Mouse (Mus musculus) brown adipose tissue, adult 24 weeks (tissue): ENCODE results near the gene Hist1h2af. TPM values are rescaled to one million over a fixed set of nuclear protein-coding genes. Genes with fewer than 3 reads are reported as not detected.
A peak's percentile ranks its signal among the peaks of the same experiment; 100 is the strongest.
"Not testable (repeated sequence)": the region's sequence is repeated elsewhere in the genome, so short reads cannot be mapped to it uniquely, and the experiment has no call there.

Experiments used
- H3K27ac ChIP-seq: fragments of 200-500 bp; replicated peaks from 2 replicates; pipeline ENCODE4 v1.5.1; 2012; ENCODE audit warnings: low read depth, mild to moderate bottlenecking, low read length
- H3K4me1 ChIP-seq: fragments of 200-500 bp; 2 replicates; pipeline ENCODE4 v1.6.1; 2012; ENCODE audit warnings: low read length, mixed read lengths; ENCODE audit not compliant: control insufficient read depth, insufficient read depth, insufficient read length
- H3K4me3 ChIP-seq: fragments of 200-500 bp; 2 replicates; pipeline ENCODE4 v1.5.1; 2012; ENCODE audit warnings: low read depth, mild to moderate bottlenecking, low read length, moderate library complexity; ENCODE audit not compliant: insufficient read depth
- polyA plus RNA-seq: library from polyadenylated mRNA; stranded (reverse); fragments of >200 nt; gene quantifications from 2 replicates; pipeline ENCODE4 v1.2.4, GENCODE M21; 2012; ENCODE audit not compliant: missing spikeins, insufficient read depth, insufficient read length

Hist1h2af gene
- polyA plus RNA-seq, 1 experiment = not detected

DNA sequence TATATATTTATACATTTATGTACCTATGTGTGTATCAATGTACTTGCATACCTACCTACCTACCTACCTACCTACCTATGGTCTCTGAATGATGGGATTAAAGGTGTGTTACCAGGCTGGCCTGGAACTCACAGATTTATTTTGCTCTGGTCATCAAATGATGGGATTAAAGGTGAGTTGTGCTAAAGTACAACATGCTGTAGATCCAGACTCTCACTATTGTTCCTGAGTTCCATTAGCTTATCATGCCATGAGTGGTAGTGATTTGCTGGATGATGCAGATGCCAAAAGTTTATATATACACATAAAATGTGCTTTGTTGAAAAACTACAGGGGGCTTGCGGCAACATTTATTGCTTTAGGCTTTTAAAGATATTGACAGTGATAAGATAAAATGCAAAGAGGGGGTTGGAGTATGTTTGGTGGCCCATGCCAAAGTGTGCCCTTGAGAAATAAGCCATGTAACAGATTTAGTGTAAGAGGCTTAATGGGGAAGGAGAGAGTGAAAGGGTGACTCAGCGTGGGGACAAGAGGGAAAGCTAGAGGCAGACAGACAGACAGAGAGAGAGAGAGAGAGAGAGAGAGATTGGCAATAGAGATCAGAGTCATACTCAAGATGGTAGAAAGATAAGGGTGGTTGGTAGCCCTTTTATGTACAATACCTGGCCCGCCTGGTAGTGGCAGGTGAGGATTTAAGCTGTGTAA is 3.5 kb downstream of the Hist1h2af start:
- H3K4me3 ChIP-seq = no peak overlapping the region
- H3K4me1 ChIP-seq = peaks cover 8% of the 10 kb centered on the region
- no peak overlapping the region for H3K27ac ChIP-seq

DNA sequence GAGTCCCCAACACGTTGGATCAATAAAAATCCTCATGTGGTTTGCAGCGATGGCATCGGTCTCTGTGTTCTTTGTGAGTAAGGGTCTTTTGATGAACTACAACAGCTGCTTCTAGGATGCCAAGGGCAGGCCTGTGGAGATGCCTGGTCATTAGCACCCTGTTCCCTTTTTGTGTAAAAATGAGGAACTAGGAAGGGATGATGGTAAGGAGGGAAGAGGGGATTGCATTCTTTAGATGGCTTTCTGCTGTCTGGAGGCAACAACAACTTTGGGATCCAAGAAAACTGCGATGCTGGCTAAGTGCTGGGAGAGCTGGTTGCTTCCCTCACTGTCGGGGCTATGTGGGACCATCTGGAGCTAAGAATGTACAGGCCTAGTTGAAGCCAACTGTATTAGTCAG is 4.5 kb downstream of the Hist1h2af start:
- no peak overlapping the region for H3K4me3 ChIP-seq
- H3K4me1 ChIP-seq = 0 out of 2 replicates have a peak, but pooled peaks cover 2% of the 10 kb centered on the region
- no peak overlapping the region for H3K27ac ChIP-seq

GRCm38 (mm10) chr13:23539821-23540220 is 6.1 kb downstream of the Hist1h2af start:
- H3K27ac ChIP-seq, H3K4me1 ChIP-seq, H3K4me3 ChIP-seq: not testable (repeated sequence)

DNA sequence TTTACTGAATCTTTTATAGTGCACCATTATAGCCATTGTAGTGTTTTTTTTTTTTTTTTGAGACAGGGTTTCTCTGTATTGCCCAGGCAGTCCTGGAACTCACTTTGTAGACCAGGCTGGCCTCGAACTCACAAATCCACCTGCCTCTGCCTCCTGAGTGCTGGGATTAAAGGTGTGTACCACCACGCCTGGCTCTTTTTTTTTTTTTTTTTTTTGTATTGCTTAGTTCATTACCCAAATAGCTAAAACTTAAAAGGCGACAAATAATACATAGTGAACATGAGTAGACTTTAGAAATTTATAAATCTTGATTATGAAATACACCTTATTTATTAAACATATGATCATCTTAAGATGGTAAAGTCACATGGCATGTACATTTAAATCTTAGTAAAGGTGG is 7.8 kb downstream of the Hist1h2af start:
- Histone ChIP-seq H3K4me1 (no peaks in the 10 kb centered on the region), H3K27ac (no peak overlapping the region), H3K4me3 (no peak overlapping the region)

DNA sequence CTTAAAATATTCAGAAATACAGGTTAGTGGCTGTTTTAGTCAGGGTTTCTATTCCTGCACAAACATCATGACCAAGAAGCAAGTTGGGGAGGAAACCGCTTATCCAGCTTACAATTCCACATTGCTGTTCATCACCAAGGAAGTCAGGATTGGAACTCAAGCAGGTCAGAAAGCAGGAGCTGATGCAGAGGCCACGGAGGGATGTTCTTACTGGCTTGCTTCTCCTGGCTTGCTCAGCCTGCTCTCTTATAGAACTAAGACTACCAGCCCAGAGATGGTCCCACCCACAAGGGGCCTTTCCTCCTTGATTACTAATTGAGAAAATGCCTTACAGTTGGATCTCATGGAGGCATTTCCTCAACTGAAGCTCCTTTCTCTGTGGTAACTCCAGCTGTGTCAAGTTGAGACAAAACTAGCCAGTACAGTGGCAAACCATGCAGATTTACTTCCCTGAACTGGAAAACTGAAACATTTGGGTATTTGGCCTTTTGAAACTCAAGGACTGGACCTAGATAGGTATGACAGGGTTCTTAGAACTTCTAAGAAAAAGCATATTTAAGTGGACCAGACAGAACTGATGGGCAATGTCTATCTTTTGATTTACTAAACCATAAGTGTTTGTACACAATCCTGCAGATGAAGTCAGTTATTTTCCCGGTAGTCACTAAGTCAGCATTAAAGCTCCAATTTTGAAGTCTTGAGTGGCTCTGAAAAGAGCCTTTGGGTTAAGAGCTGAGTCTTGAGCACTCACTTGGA is 8.7 kb downstream of the Hist1h2af start:
- H3K27ac ChIP-seq, H3K4me1 ChIP-seq: not testable (repeated sequence)

DNA sequence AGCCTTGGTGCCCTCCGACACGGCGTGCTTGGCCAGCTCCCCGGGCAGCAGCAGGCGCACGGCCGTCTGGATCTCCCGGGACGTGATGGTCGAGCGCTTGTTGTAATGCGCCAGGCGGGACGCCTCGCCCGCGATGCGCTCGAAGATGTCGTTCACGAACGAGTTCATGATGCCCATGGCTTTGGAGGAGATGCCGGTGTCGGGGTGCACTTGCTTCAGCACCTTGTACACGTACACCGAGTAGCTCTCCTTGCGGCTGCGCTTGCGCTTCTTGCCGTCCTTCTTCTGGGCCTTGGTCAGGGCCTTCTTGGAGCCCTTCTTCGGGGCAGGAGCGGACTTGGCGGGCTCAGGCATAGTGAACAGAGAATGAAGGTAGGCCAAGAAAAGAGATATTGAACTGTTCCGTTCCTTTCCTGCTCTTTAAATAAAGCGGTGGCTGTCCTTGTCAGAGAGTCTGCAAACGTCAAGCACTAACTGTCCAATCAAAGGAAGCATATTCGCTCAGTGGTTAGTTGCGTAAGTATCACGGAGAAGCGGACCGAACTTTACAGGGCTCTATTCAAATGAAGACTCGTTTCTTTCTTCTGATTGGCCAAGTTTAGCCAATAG is 9.4 kb downstream of the Hist1h2af start, which contains the start of gene Hist1h2bh:
TSS of gene Hist1h2bh (minus strand) at position 394 of the 609 bp plus-strand sequence.
- 0 out of 2 replicates have a peak within 1 kb of the TSS, but pooled peaks have one; percentile 40 for H3K27ac ChIP-seq
- not testable (repeated sequence) for H3K4me1 ChIP-seq
- H3K4me3 ChIP-seq = peak within 1 kb of the TSS; percentile 74

More for the DNA sequence above, 8.7 kb downstream of the Hist1h2af start:
- peak overlapping the region; percentile 74 for H3K4me3 ChIP-seq

- 0 out of 2 replicates have a peak within 1 kb of the TSS, but pooled peaks have one; percentile 40 for H3K27ac ChIP-seq
- peak within 1 kb of the TSS; percentile 84 for H3K4me3 ChIP-seq
- no peaks in the 10 kb centered on the region for H3K4me1 ChIP-seq
Observed at GRCm38 (mm10) chr13:23543965-23544786, 10.5 kb downstream of the Hist1h2af start, which contains the start of gene Hist1h3f. Hist1h3f (plus strand) TSS chr13:23544052.

GRCm38 (mm10) chr13:23544787-23545120 is 11.0 kb downstream of the Hist1h2af start:
- H3K4me3 ChIP-seq = peak overlapping the region; percentile 84
- not testable (repeated sequence) for H3K27ac ChIP-seq, H3K4me1 ChIP-seq

DNA sequence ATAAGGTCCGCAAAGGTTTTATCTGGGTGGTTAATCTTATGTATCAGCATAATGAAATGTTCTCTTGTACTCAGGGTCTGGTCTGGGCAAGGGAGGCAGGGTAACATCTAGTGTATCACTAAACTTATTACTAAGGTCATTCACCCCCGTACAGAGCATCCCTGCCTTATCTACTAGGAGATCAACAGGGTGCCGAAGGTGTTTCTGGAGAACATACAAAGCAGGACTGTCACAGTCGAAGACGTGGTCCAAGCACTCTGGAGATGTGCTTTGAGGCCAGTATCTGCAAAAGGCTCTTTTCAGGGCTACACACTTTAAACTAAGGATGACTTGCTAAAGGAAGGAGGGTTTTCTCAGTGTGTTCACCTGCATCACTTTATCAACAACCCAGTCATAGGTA is 13.0 kb downstream of the Hist1h2af start:
- no peak overlapping the region for H3K27ac ChIP-seq
- H3K4me1 ChIP-seq = no peaks in the 10 kb centered on the region
- no peak overlapping the region for H3K4me3 ChIP-seq

DNA sequence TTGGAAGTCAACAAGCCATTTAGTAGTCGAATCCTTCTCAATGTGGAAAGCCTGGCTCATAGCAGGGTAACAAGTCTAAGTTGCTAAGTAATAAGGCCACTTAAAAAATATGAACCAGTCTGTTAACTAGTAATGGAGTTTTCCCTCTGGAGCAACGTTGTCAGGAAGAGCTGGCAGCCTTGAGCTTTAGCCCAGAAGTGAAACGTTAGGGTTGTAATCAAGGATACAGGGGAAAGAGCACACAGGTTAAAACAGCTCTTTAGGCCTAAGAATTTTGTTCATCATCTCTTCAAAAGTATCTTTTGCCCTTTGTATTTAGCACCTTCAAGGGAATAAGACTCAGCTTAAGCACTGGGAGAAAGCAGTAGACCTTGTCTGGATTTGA is 17.0 kb downstream of the Hist1h2af start:
- no peak overlapping the region for H3K27ac ChIP-seq
- H3K4me1 ChIP-seq = no peaks in the 10 kb centered on the region
- peak overlapping the region; percentile 50; the same call in 1 of the 2 replicates for H3K4me3 ChIP-seq

GRCm38 (mm10) chr13:23551146-23551834 is 17.6 kb downstream of the Hist1h2af start, which contains the start of gene Hist1h4f:
Hist1h4f (minus strand) TSS chr13:23551648.
- Histone ChIP-seq H3K4me3 (peak within 1 kb of the TSS; percentile 50), H3K27ac (0 out of 2 replicates have a peak within 1 kb of the TSS, but pooled peaks have one; percentile 5)
- H3K4me1 ChIP-seq = not testable (repeated sequence)

DNA sequence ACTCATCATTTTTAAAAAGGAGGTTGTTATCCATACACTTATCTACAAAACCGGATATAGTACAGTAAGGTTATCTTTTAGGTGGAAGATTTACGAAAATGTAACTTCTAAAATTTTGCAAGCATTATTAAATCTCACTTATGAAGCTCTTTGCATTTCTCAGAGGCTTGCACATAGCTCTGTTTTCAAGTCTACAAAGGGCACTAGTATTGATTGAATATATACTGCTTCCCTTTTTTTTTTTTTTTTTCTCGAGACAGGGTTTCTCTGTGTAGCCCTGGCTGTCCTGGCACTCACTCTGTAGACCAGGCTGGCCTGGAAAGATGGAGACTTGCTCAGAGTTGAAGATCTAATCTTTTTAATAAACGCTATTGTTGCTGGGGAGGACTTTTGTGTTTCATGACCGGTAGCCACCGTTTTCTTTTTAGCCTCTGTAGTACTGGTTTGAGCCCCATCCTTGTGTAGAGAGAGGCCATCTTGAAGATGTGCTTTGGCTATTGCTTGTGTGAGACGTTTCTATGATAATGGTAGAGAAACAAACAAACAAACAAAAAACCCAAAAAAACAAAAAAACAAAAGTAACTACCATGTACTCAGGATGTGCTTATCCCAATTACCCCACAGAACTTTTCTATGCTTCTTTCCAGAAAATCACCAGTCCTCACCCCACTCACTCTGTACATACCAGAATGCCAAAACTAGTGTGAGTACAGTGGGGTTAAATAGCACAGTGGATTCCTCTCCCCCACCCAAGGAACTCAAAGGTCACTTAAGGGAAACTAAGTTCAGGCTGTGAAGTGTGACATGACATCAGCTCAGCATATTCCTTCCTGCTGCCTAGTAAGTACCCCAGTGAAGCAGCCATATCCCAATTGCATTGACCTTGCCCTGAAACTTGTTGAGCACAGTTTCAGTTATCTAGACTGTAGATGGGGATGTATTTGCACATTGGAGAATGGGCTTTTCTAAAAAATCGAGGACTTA is 18.5 kb downstream of the Hist1h2af start:
- Histone ChIP-seq H3K27ac (0 out of 2 replicates have a peak overlapping the region, but pooled peaks have one; percentile 5), H3K4me1 (no peaks in the 10 kb centered on the region), H3K4me3 (peak overlapping the region; percentile 50; the same call in 1 of the 2 replicates)

- H3K4me1 ChIP-seq = no peaks in the 10 kb centered on the region
- H3K27ac ChIP-seq = no peak within 1 kb of the TSS
- no peak within 1 kb of the TSS for H3K4me3 ChIP-seq
Observed at GRCm38 (mm10) chr13:23552962-23553361, 19.3 kb downstream of the Hist1h2af start, which contains the start of gene Hist1h1d. Hist1h1d (plus strand) TSS chr13:23553262.
